Mouse (Mus musculus) hindbrain, embryonic 14.5 days (tissue): ENCODE data around the gene Tex264. TPM values are rescaled to one million over a fixed set of nuclear protein-coding genes. Genes with fewer than 3 reads are reported as not detected.

Experiments
- ATAC-seq: fragments of 200-750 bp; cut with Nextera tagmentation; 2 replicates; pipeline ENCODE4 v1.8.0; 2017; ENCODE audit warnings: moderate number of reproducible peaks, mild to moderate bottlenecking, moderate TSS enrichment, moderate library complexity; ENCODE audit not compliant: low FRiP score
- DNase-seq: peaks from one replicate; pipeline ENCODE4 v3.0.0-alpha.2; 2015; ENCODE audit warnings: low spot score
- H3K27ac ChIP-seq: fragments of 300-500 bp; sonication (generic); 2 replicates; pipeline ENCODE4 v1.5.1; 2014; ENCODE audit warnings: mild to moderate bottlenecking, moderate library complexity
- H3K27me3 ChIP-seq: fragments of 300-500 bp; sonication (generic); 2 replicates; pipeline ENCODE4 v1.6.1; 2014; ENCODE audit warnings: mild to moderate bottlenecking, low read length, mixed read lengths; ENCODE audit not compliant: control insufficient read depth, insufficient read depth
- H3K36me3 ChIP-seq: fragments of 300-500 bp; sonication (generic); replicated peaks from 2 replicates; pipeline ENCODE4 v1.6.1; 2014; ENCODE audit not compliant: control insufficient read depth, insufficient read depth
- H3K4me1 ChIP-seq: fragments of 300-500 bp; sonication (generic); replicated peaks from 2 replicates; pipeline ENCODE4 v1.6.1; 2014; ENCODE audit warnings: antibody characterized with exemption, low read length, mixed read lengths; ENCODE audit not compliant: control insufficient read depth, insufficient read depth
- H3K4me2 ChIP-seq: fragments of 300-500 bp; sonication (generic); replicated peaks from 2 replicates; pipeline ENCODE4 v1.6.1; 2014; ENCODE audit warnings: mild to moderate bottlenecking, moderate library complexity
- H3K4me3 ChIP-seq: fragments of 300-500 bp; sonication (generic); replicated peaks from 2 replicates; pipeline ENCODE4 v1.5.1; 2014; ENCODE audit warnings: mild to moderate bottlenecking, low read length
- H3K9ac ChIP-seq: fragments of 300-500 bp; sonication (generic); 2 replicates; pipeline ENCODE4 v1.6.1; 2014
- H3K9me3 ChIP-seq: fragments of 300-500 bp; sonication (generic); 2 replicates; pipeline ENCODE4 v1.6.1; 2016; ENCODE audit warnings: low read length; ENCODE audit not compliant: control insufficient read depth
- WGBS: fragments of 180-500 bp; shearing (Covaris S2); extraction: QIAGEN DNeasy Blood & Tissue Kit; methylation state at CpG from one replicate; pipeline ENCODE4 v1.1.7; 2014; 5-methylcytosine and 5-hydroxymethylcytosine counted together
- polyA plus RNA-seq: library from polyadenylated mRNA; unstranded; fragments of >200 nt; fragmentation: Nextera tagmentation; extraction: Ambion mirVana; gene quantifications from 2 replicates; pipeline ENCODE4 v1.2.1, GENCODE M21; 2014

Gene Tex264
- polyA plus RNA-seq, 1 experiment from 2014 or later, result 65.7 TPM

DNA sequence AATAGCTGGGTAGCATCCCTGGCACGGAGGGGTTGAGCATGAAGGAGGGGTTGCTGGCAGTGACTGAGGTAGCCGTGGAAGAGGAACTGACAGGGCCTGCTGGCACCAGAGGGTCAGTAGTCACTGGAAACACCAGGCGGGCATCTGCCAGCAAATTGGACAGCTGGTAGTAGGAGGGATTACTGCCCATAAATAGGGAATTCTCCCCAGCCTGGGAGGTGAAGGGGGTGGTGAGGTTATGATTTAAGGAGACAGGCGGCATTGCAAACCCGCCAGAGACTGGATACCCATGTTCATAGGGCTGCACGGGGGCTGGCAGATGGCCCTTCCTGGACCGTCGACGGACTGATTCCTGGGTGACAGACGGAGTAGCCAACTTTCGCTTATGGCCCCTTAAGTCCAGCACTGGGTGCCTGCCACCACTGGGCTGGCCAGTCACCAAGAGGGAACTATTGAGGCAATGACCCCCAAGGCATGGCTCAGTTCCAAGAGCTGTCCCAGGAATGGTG lies 7.3 kb upstream of the Tex264 start:
- Histone ChIP-seq H3K4me2 (no peak overlapping the region), H3K9me3 (no peaks in the 10 kb centered on the region), H3K27ac (no peak overlapping the region), H3K4me1 (no peaks in the 10 kb centered on the region), H3K27me3 (no peaks in the 10 kb centered on the region), H3K36me3 (peaks cover 50% of the 10 kb centered on the region), H3K9ac (no peak overlapping the region), H3K4me3 (no peak overlapping the region)
- 80% methylated on average over 11 of the region's 11 CpGs for WGBS
- ATAC-seq (no peak), DNase-seq (no peak)

DNA sequence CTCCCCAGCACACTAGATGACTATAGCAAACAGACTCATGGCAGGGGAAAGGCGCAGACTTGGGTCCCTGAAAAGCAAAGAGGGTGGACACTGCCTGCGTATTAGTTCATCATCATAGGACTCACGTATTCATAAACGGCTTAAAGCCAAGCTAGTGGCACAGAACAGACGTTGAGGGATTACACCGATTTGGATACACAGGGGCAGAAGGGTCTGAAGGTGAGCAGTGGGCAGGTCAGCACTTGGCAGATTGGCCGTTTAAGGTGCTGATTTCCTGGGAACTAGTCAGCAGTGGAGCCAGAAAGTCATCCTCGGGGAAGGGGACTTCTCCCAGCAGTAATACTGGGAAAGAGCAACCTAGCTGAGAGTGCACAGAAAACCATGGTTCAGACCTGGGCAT lies 3.1 kb upstream of the Tex264 start:
- 90% methylated on average over 8 of the region's 8 CpGs for WGBS
- H3K9ac ChIP-seq, result no peak overlapping the region
- no peaks in the 10 kb centered on the region for H3K27me3 ChIP-seq
- ATAC-seq (no peak), DNase-seq (no peak)
- H3K9me3 ChIP-seq, result no peaks in the 10 kb centered on the region
- H3K27ac ChIP-seq, result no peak overlapping the region
- no peak overlapping the region for H3K4me2 ChIP-seq
- H3K4me1 ChIP-seq, result peaks cover 11% of the 10 kb centered on the region; the same call in 1 of the 2 replicates
- H3K4me3 ChIP-seq, result no peak overlapping the region
- peaks cover 16% of the 10 kb centered on the region for H3K36me3 ChIP-seq

DNA sequence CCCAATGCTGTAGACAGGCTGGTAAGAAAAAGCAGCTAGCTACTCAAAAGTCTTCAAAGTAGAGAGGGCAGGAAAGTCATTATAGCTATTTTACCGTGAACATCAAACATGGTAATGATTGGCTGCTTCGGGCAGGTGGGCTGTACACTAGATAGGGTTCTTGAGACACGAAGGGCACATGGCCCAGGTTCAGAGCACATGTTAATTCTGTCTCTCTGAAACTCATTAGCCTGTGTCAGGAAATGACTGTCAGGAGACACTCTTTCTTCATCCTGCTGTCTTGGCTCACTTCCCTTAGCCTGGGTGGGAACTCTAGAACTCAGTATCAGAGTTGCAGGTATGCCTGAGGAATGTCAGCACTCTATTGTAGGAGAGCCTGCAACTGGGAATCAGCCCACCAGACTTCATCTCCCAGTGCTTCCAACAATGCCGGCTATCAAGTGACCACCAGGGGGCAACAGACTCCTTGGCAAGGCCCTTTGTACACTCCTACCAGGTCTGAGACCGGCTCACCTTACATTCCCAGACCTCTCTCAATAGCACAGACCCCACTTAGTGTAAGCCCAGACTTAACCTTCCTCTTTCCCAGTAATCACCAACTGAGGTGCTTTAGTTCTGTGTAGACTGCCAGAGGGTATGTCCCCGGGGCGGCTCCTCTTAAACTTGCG lies 1.4 kb upstream of the Tex264 start:
- WGBS, result 36% methylated on average over 8 of the region's 8 CpGs
- Histone ChIP-seq H3K36me3 (no peaks in the 10 kb centered on the region; the same call in 1 of the 2 replicates), H3K27me3 (no peaks in the 10 kb centered on the region), H3K9me3 (no peaks in the 10 kb centered on the region), H3K4me3 (no peak overlapping the region), H3K9ac (no peak overlapping the region), H3K4me1 (peaks cover 11% of the 10 kb centered on the region; the same call in 1 of the 2 replicates), H3K27ac (no peak overlapping the region), H3K4me2 (peak overlapping the region; percentile 18; the same call in 1 of the 2 replicates)
- DNase-seq, result peak; percentile 82
- ATAC-seq, result peak; percentile 57; the same call in 1 of the 2 replicates

DNA sequence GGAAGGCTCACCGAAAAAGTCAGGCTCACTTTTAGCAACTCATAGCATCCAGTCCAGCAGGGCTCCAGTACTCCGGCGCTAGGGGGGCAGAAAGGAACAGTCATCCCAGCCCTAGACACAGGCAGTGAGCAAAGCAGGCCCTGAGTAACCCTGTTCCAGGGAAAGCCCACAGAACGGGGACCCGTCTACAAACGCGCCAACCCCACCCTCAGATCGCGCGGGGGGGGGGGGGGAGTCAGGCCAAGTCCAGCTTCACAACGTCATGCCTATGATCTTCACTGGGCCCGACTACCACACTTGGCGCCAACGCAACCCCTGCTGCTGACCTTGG lies 844 bp downstream of the Tex264 start:
- no peak overlapping the region for H3K27ac ChIP-seq
- no peak for DNase-seq
- no peak; the same call in 1 of the 2 replicates for ATAC-seq
- no peaks in the 10 kb centered on the region for H3K27me3 ChIP-seq
- H3K9me3 ChIP-seq, result no peaks in the 10 kb centered on the region
- 3% methylated on average over 13 of the region's 14 CpGs for WGBS
- peaks cover 11% of the 10 kb centered on the region; the same call in 1 of the 2 replicates for H3K4me1 ChIP-seq
- H3K4me3 ChIP-seq, result peak overlapping the region; percentile 80
- H3K36me3 ChIP-seq, result peaks cover 18% of the 10 kb centered on the region
- H3K9ac ChIP-seq, result peak overlapping the region; percentile 76
- H3K4me2 ChIP-seq, result peak overlapping the region; percentile 92

DNA sequence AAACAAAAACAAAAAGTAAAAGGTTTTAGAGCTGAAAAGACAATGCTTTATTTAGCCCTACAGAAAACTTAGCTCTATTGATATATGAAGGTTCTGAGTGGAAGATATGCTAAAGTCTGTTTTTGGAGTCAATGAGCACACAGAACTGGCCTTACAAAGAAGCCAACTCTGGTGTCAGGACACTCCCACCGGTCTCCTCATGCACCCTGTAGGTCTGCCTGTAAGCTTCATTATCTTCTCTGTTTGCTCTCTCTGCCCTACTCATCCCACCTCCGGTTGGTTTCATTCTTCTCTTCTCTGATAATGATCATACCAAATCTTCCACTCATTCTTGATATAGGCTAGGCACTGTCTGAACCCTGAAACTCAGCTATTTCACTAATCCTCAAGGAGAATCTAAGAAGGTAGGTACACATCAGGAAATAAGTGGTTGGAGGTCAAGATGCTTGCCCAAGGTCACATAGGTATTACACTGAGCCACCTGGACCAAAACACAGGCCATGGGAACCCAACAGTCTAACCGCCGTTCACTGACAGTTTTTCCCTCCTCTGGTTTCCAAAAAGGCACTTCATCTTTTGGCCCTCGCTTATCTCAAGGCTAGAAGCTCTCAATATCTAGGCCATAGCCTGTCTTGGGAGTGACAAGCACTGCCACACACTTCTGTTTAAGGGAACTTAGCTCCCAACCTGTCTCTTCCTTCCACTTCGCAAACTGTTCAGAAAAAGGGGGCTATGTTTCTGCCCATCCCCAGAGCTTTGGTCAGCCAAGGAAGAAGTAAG lies 1.4 kb downstream of the Tex264 start:
- peak overlapping the region; percentile 80 for H3K4me3 ChIP-seq
- H3K4me1 ChIP-seq, result peaks cover 11% of the 10 kb centered on the region; the same call in 1 of the 2 replicates
- no peaks in the 10 kb centered on the region for H3K27me3 ChIP-seq
- peaks cover 23% of the 10 kb centered on the region for H3K36me3 ChIP-seq
- 89% methylated on average over 6 of the region's 6 CpGs for WGBS
- peak overlapping the region; percentile 92 for H3K4me2 ChIP-seq
- no peaks in the 10 kb centered on the region for H3K9me3 ChIP-seq
- DNase-seq, result no peak
- no peak for ATAC-seq
- H3K27ac ChIP-seq, result no peak overlapping the region
- H3K9ac ChIP-seq, result peak overlapping the region; percentile 76

DNA sequence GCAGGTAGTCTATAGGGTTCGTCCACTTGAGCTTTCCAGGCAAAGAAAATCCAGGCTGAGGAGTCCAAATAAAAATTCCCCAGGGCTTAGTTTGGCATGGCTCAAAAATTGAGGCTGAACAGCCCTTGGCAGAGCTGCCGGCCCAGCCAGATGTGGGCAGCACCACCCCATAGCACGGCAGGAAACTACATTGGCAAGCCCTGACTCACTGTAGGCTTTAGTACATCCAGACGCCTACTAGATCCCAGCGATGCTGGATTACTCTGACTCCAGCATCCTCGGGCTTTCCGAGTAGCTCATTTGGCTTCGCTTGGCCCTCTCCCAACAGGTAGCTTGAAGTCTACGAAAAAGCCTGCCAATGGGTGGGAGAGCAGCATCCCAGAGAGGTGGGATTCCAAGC lies 4.7 kb downstream of the Tex264 start:
- Histone ChIP-seq H3K4me3 (no peak overlapping the region), H3K4me2 (no peak overlapping the region), H3K27me3 (no peaks in the 10 kb centered on the region), H3K36me3 (peaks cover 40% of the 10 kb centered on the region), H3K4me1 (peaks cover 7% of the 10 kb centered on the region; the same call in 1 of the 2 replicates), H3K9me3 (no peaks in the 10 kb centered on the region), H3K9ac (no peak overlapping the region), H3K27ac (no peak overlapping the region)
- 88% methylated on average over 9 of the region's 9 CpGs for WGBS
- no peak for ATAC-seq
- no peak for DNase-seq

DNA sequence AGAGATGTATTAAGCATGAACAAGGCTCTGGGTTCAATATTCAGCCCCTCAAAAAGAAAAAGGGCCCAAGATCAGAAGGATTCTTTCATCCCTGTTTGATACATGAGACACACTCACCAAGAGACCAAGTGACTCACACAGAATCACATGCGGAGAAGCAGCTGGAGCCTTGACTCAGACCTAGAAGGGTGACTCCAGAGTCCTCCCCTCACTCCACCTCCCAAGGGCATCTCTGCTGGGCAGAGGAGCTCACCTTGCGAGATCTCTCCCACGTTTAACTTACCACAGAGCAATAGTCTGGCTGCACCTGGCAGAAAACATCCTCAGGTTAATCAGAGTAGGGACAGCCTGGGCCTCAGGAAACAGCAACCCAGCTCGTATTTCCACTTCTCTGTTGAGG lies 7.5 kb downstream of the Tex264 start:
- ATAC-seq (no peak), DNase-seq (no peak)
- Histone ChIP-seq H3K27me3 (no peaks in the 10 kb centered on the region), H3K4me3 (no peak overlapping the region), H3K36me3 (peaks cover 46% of the 10 kb centered on the region), H3K9me3 (no peaks in the 10 kb centered on the region), H3K27ac (no peak overlapping the region), H3K9ac (no peak overlapping the region), H3K4me2 (no peak overlapping the region), H3K4me1 (no peaks in the 10 kb centered on the region)
- 81% methylated on average over 4 of the region's 4 CpGs for WGBS

DNA sequence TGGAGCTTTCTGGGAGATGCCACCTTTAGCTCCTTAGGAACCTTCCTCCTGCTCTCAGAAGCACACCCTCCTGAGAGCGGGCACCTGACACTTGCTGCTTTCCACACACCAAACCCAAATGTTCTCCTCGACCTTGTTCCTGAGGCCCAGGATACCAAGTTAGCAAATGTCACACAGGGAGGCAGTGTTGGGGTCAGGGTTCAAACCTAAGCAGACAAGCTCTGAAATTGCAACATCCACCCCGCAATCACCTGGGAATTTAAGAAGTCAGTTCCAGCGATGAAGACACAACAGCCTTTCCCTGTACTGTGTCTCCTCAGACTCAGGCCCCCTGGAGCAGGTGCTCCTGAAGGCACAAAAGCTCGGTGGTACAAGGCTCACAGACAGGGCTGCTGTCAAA lies 8.0 kb downstream of the Tex264 start:
- Histone ChIP-seq H3K9ac (no peak overlapping the region), H3K27ac (no peak overlapping the region), H3K4me1 (no peaks in the 10 kb centered on the region), H3K4me2 (no peak overlapping the region), H3K9me3 (no peaks in the 10 kb centered on the region), H3K4me3 (no peak overlapping the region), H3K27me3 (no peaks in the 10 kb centered on the region), H3K36me3 (peaks cover 51% of the 10 kb centered on the region)
- DNase-seq, result no peak
- no peak for ATAC-seq
- WGBS, result 91% methylated on average over 5 of the region's 5 CpGs

DNA sequence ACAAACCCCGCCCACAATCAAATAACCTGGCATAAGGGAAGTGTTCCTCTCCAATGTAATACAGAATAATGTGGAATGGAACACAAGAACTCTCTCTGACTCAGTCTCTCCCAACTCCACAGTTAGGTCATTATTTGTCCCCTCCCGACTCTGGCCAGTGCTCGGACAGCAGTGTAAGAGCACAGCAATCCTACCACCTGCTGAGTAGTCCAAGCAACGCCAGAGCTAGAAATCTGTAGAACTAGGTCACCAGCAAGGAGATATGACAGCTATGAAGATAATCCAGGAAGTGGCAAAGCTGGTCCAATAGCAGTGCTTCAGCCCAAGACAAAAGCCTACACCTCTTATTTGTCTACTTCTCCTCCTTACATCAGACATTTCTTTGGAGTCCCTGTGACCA lies 9.2 kb downstream of the Tex264 start:
- H3K36me3 ChIP-seq, result peaks cover 55% of the 10 kb centered on the region
- H3K27me3 ChIP-seq, result no peaks in the 10 kb centered on the region
- ATAC-seq (no peak), DNase-seq (no peak)
- H3K9me3 ChIP-seq, result no peaks in the 10 kb centered on the region
- 76% methylated on average over 4 of the region's 4 CpGs for WGBS
- H3K9ac ChIP-seq, result no peak overlapping the region
- H3K4me1 ChIP-seq, result no peaks in the 10 kb centered on the region
- no peak overlapping the region for H3K4me3 ChIP-seq
- no peak overlapping the region for H3K4me2 ChIP-seq
- H3K27ac ChIP-seq, result no peak overlapping the region
